Mouse (Mus musculus) thymus, postnatal 14 days (tissue): ENCODE results near the gene Suclg2.
A peak's percentile ranks its signal among the peaks of the same experiment; 100 is the strongest.

Source experiments
- DNase-seq: peaks from one replicate; pipeline ENCODE4 v3.0.0; 2021

Suclg2 gene

DNA sequence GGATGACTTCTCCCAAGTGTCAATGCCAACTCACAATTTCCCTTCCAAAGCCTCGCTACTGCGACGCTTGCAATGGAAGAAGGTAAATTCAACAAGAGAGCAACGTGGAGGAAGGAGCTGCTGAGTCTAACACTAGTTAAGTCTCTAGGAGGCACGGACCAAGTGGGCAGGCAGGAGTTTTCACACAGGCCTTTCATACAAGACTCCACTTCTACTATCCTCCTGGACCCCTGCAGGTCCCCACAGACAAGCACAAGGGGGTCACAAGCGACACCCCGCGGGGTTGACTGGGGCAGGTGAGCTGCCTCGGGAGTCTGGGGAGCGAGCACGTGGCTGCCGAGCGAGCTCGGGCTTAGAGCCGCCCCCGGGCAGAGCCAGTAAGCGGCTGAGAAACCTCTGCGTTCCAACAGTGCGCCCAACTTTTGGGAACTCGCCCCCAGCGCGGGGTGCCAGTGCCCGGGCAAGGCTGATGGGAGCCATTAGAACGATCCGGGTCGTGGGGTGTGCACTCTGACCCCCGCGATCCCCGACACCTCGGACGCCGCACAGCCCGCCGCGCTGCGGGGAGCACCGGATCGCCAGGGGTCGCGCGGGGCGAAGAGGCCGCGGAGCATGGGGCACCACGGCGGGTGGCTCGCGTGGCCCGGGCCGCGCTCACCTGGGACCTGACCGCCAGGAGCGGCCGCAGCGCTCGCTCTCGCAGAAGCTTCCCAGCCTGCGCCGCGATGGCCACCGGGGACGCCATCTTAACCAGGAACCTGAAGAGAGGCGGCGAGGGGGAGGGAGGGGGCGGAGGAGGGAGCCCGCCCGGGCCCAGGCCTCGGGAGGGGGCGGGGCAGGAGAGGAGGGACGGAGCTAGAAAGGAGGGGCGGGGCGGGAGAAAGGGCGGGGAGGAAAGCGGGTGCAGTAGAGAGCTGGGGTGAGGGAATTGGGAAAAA lies at the start of gene Suclg2:
Suclg2 (minus strand) TSS at position 770 of the 938 bp plus-strand sequence.
- peak; percentile 92 for DNase-seq

DNA sequence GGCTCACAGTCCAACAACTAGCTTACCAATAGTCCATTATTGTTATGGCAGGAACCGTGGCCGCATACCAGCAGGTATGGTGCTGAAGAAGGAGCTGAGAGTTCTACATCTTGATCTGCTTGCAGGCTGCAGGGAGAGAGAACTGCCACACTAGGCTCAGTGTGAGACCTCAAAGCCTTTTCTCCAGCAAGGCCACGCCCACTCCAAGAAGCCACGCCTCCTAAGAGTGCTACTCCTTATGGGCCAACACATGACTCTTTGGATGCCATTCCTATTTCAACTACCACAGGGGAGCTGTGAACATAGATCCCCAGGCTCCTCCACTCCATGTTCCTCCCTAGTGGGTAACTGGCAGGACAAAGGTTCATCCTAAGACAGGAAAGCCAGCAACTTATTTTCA lies 48.0 kb upstream of the Suclg2 start:
- no peak for DNase-seq

DNA sequence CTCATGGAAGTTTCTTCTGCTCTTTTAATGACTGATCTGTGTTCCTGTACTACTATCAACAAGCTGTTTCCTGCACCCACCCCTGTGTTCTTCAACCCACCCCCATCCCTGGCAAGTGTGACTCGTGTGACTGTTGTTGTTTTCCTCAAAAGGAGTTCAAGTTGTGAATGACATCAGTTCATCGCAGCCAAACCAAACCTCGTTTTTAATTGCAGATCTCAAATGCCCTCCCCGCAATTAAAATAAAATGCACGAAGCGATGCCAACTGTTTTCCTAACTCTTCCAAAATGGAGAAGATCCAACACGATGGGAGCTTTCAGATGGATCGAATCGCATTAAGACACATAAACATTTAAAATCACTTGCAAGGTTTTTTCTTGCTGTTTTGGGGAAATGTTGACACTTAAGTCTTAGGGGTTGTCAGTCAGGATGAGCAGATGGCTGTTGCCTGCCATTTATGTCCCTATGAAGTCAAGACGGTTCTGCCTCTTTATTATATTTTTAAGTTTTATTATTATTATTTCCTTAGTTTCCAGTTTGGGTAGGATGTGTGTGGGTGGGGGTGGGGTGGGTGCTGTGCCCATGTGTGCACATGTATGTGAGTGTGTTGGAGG lies 41.1 kb upstream of the Suclg2 start:
- no peak for DNase-seq

DNA sequence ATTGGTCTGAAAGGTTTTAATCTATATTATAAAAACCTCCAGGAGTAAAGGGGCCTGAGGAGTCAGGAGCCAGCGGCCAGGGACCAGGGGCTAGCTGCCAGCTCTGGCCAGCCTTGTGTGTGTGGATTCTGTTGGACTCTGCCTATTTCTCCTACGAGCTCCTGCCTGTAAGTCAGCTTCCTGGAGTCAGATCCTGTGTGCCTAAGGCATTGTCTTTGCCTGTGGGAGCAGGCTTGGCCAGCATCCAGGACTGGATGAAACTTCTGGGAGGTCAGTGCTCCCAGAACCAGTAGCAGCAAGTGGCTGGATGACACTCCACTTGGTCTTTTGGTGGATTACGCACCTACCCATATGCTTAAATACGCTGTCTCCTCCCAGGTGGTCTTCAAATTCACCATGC lies 23.8 kb upstream of the Suclg2 start:
- no peak for DNase-seq

DNA sequence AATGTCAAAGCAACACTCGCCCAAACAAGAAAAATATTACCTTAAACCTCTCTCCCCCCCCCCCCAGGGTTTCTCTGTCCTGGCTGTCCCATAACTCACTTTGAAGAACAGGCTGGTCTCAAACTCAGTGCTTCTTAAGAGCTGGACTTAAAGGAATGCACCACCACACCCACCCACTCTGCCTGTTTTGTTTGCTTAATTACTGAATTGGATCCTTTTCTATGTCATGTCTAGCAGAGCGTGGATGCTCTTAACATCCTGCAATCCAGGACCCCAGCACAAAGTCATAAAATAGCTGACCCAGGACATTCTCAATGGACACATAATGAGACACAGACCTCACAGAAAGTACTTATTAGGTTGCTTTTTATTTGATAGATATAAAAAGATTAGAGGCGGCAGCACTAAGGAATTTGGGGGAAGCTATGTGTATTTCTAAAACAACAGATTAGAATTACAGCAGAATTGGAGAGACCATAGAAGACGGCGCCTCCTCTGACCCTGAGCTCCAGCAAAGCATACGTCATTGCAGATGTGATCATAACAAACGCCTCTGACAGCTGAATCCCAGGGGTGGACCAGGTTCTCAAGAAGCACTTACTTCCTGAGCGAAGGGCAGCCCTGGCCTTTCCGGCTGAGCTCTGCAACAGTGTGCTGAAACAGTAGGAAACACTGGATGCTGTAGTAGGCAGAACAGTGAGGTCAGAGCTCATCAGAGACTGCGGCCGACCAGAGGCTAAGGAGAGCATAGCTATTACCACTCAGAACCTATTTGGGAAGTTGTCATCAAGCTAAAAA lies 13.2 kb upstream of the Suclg2 start:
- no peak for DNase-seq

DNA sequence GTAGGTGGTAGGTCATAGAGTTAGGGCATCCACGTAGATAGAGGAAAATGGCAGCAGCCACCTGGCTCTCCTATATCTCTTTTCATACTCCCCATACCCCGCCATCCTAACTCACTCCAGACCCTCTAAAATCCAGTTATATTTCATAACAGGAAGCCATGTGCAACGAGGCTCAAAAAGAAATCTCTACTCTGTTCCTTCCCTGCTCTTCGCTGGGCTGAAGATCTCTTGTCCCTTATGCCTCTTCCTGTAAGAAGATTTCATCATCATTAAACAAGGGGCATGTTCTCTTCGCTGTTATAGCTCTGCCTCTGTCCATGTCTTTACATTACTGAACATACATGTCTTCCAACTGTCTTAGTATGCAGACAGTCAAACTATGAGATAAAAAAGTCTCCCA lies 10.8 kb upstream of the Suclg2 start:
- no peak for DNase-seq

DNA sequence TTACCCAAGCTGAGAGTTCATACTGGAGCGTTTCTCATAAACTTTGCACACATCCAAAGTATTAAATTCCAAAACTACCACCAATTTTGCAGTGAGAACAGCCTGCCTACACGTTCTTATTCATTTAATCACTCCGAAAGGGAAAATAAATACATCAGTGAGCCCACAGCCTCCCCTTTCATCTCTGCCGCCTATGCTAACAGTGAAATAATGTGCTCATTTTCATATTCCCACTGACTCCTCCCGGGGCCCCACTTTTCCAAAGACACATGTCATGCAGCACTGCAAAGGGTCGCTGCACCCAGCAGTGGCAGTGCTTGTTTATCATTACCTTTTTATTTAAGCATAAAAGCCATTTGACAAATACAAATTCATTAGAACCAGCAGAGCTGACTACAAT lies 6.7 kb upstream of the Suclg2 start:
- no peak for DNase-seq

DNA sequence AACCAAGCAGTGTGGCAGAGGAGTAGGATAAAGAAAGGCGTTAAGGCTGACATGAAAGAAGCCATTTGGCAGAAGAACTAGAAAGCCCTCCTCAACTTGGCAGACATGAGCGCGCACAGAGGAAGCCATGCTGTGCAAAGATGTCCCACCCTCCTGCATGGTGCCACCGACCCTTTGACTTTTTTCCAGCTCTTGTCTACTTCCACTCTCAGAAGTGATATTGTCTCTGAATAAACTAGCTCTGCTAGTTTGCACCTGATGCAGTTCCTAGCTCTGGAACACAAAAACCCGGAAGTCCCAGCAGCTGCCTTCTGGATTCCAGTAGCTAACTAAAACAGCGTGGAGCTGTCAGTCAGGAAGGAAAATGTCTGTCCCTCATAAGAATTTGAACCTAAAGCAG lies 4.8 kb upstream of the Suclg2 start:
- no peak for DNase-seq

DNA sequence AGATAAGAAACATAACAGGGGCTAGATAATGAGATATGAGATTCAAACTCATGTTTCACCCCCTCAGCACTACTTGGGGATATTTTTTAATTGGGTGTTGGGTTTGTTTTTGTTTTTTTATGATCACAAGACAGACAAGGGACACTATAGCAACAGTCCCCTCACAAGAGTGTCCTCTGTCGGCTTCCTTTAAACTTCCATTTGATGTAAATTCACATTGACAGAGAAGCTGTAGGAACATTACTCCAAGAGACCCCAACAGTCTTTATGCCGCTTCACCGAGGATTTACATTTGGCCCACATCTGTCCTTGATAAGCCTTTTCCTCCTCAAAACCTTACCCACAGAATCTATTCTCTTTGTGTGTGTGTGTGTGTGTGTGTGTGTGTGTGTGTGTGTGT lies 1.2 kb upstream of the Suclg2 start:
- DNase-seq, result no peak

DNA sequence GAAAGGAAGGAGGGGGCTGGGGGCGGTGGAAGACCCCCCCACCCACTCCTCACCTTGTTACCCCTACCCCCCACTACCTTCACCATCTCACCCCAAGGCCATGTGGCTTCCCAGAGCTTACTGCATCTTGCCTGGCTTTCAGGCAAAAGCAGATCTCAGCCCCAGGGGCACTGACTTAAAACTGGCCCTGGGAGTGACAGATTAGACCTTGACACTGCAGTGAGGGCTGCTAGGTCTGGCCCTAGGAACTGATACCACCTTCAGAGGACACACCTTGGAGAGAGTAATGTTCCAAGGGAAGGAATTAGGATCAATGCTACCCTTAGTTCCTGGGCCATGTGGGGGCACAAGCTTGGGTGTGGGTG lies 351 bp upstream of the Suclg2 start:
- DNase-seq, result no peak

DNA sequence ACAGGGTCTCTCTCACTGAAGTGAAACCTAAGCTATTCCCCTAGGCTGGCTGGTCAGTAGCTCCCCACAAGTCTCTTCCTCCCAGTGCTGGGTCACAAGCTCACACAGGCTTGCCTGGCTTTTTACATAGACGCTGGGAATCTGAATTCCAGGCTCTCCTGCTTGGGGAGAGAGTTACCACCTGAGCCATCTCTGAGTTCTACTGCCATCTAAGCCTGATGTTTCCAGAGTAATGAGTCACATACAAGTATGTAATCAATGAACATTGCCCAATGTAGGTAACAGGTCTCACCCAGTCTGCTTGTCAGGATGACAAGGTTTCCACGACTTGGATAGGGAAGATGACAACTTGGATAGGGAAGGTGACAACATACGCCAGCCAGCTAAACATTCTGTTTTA lies 1.5 kb downstream of the Suclg2 start:
- DNase-seq, result no peak

DNA sequence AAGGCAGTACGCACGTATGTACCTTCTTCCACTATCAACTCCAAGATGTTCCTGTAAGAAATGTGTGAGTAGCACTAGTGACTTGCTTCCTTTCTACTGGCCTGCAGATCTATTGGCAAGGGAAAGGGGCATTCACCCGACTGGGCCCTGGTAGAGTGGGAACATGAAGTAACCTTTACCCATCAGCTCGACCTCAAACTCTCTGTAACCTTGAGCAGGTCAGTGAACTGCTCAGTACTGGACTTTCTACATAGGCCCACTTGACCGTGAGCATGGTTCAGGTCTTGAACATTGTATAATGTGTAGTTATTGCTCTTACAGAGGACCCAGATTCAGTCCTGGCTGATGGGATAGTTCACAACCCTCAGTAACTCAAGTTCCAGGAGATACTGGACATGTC lies 2.1 kb downstream of the Suclg2 start:
- no peak for DNase-seq

DNA sequence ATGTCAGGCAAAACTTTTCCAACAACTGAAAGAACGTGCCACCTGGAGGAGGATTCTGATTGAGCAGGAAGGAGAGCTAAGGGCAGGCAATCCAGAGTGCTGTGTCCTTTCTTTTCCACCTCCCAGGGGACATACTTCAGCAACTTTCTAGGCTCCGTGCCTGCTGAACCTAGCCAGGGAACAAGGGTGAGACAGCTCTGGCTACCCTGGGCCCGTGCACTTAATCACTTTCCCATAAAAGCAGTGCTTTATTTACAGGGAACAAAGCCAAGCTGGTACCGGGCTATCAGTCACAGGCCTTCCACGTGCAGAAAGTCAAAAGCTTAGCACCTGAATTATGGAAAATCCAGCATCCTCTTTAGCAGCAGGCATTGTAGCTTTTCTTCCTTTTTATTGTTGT lies 5.4 kb downstream of the Suclg2 start:
- no peak for DNase-seq

DNA sequence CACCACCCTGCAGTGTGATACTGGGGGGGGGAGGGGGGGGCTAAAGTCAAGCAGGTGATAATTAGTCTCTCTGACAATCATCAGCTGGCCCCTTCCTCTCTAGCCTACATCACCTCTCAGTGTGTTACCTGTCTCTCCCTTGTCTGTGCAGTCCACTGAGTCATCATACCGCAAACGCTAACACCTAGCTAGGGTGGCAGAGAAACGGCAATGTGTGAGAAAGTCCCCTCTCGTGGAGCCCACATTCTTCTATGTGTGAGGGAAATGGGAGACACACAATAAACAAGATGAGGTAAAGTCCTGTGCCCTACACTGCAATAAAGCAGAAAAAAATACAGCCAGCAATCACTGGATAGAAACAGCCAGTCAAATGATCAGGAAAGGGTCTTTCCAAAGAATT lies 6.5 kb downstream of the Suclg2 start:
- no peak for DNase-seq

DNA sequence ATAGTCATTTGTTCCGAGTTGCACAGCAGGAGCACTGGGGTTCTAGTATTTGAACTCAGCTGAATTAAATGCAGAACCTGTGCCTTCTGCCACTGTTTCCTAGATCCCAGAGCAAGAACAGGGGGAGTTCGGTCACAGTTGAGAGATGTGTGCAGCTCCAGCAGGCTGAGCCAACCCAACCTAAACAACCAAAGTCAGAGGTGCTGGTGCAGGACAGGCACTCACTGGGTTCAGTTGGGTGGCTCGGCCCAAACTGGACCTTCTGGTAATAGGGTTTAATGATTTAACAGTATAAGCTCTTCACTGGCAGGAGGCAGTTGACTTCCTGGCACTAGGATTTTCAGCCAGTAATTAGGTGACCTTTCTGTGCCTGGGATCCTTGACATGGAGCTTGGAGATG lies 6.9 kb downstream of the Suclg2 start:
- no peak for DNase-seq

DNA sequence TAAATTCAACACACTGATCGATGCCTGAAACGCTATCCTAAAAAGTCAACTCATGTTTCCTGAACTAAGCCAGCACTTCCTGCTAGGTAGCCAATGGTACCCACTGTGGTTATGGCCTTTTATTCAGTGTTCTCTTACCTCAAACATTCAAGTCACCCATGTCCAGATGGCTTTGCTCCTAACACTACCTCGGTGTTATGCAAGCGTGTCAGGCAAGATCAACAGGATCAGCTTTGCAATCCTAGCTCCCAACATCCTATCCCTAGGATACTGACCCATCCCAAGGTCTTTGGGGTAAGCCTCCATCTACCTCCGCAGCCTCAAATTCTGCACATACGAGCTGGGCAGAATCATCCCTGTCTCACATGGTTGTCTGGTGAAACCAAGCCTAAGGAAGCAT lies 7.7 kb downstream of the Suclg2 start:
- no peak for DNase-seq

DNA sequence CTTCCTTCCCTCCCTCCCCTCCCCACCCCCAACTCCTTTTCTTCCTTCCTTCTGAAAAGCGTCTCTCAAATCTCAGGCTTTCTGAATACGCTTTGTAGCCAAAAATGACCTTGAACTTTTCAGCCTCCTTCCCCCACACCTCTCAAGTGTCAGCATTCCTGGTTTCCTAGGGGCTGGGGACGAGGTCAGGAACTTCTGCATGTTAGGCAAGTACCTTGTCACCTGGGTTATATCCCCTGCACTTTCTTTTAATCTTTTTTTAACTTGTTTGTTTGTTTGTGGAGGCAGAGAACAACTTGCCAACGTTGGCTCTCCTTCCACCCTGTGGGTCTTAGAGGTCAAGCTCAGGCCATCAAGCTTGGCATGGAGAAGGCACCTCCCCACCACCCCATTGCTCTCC lies 9.1 kb downstream of the Suclg2 start:
- DNase-seq, result no peak

DNA sequence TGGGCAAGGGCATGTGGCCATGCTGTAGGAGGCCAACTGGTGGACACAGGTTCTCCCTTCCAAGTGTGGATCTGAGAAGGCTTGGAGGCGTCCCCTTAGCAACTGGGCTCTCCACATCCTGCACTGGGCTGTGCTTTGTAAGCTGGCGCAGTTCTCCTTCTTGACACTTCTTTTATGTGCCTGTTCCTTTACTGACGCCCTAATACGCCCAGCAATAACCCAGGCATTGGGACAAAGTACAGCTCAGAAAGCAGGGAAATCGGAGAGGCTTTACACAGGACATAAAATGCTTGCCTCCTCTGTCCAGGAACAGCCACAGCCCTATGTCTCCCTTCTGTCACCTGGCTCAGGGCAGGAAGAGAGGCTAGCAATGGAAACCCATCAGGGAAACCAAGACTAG lies 9.5 kb downstream of the Suclg2 start:
- no peak for DNase-seq

DNA sequence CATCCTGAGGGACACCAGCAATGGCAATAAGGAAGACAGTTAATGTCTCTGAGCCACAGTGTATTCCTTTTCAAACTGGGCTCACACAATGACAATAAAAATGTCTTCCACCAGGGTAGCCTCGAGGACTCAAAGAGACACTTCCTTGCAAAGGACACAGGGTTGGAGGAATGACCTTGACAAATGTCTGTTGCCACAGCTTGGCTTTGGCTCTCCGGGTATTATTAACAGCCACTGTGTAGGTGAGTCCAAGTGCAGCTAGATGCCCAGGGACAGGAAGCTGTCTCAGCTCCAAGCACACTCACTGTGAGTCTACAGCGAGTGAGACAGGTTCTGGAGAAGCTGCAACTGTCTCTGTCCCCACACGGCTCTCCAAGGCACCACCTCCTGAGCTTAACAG lies 14.0 kb downstream of the Suclg2 start:
- DNase-seq, result no peak

DNA sequence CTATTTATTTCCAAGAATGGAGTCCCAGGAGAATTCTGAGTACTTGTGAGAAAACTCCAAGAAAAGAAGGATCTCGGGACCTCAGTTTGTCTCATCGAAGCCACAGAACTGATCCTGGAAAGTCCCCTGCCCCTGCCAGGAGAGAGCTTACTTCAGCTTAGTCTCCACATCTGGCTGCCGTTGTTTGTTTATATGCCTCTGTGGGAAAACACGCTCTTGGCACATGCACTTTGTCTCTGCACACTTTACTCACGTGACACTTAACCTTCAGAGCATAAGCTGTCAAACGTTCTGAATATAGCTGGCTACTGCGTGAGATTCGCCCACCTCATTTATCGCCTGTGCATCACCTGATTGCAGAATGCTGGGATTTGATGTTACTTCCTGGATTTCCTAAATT lies 16.4 kb downstream of the Suclg2 start:
- DNase-seq, result no peak

DNA sequence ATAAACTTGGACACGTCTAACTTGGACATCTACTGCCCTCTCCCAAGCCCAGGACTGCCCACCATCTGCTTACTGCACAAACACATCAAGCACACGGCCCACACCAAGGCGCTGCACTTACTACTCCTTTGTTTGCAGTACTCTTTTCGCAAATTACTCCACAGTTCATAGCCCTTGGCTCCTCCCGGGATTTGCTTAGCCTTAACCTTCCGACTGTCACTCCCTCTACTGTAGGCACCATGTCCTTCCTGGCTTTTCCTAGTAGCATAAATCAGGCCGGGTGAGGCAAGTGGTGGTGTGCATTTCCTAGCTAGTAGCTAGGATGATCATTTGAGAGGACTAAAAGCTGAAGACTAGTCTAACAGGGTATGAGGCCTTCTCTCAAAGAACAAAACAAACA lies 16.8 kb downstream of the Suclg2 start:
- DNase-seq, result no peak

DNA sequence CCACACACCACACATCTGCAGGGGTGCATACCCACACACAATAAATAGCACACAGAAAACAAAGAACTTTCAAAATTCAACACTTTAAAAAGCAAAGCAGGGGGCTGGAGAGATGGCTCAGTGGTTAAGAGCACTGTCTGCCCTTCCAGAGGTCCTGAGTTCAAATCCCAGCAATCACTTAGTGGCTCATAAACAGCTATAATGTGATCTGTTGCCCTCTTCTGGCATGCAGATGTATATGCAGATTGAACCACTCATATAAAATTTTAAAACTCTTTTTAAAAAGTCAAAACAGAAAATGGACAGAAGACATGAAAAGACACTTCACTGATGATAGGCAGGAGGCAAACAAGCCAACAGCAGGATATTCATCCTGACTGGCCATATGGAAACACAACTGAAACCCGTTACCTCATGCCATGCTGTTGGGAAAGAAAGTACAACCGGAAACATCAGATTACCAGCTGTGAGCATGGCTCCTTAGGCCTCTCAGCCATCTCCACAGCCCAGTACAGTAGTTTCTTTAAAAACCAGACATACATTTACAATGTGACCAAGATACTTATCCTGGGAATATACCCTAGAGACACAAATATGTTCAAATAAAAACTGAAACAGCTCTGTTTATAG lies 17.5 kb downstream of the Suclg2 start:
- no peak for DNase-seq

DNA sequence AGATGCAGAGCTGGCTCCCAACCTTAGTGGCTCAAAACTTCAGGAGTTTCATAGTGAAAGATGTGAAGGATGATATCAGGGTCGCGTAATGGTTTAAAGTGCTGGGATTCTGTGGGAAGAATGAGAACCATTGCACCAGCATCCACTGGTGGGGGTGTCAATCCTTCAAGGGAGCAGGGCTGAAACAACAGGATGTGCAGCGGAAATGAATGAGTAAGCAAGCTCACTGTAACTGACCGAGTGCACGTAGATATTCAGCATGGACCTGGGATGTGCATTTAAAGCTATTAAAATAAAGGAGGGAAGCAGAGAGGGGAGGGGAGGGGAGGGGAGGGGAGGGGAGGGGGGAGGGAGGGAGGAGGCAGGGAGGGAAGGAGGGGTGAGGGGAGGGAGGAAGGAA lies 18.4 kb downstream of the Suclg2 start:
- DNase-seq, result no peak
